Mouse (Mus musculus) megakaryocyte, embryonic 14.5 days (primary cell): ENCODE data around the gene Ndc1.

Experiments
- FLI1 ChIP-seq: IDR thresholded peaks from 2 replicates; pipeline ENCODE4 v1.6.1; 2012; ENCODE audit warnings: low read length, inconsistent platforms, mixed read lengths
- GATA1 ChIP-seq: IDR thresholded peaks from 3 replicates; pipeline ENCODE4 v1.6.1; 2012; ENCODE audit warnings: mixed read lengths, low read length, inconsistent platforms, borderline replicate concordance

GRCm38 (mm10) chr4:107387465-107387864 is 19.9 kb downstream of the Ndc1 start:
- TF ChIP-seq GATA1 = no peak
- TF ChIP-seq FLI1 = no peak
